Mouse (Mus musculus): ENCODE data around the gene S100a11. TPM values are rescaled to one million over a fixed set of nuclear protein-coding genes. Genes with fewer than 3 reads are reported as not detected.
"Not testable (repeated sequence)": the region's sequence is repeated elsewhere in the genome, so short reads cannot be mapped to it uniquely, and the experiment has no call there.

S100a11 gene
- total RNA-seq, 2 experiments from 2014 or later: 16.1 to 20.2 TPM

DNA sequence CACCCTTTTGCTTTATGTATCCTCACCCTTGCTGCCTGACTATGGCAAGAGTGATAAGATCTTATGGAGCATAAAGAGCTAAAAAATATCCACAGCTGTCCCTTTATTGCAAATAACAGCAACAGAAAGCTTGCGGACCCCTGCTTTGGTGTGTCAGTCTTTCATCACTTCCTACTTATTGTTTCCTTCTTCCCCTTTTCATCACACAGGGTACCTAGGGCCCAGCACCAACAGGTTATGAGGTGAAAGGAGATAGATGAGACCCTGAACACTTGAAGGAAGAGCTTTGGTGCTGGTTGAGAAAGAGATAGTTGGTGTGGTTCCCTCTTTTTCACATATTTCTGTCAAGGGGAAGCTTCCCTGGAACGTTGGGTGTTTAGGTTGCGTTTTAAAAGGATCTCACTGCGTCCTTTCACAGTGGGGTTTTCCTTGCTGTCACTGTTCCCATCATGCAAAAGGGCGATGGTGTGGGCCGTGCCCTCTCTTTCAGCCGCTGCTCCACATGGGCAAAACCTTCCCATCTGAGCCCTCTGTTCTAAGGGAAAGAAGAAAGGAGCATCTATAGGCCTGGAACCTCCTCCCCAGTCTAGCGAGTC lies 1.3 kb downstream of the S100a11 start:
- DNase-seq (ENCODE audit: low spot score in 2 of 2): no peak

DNA sequence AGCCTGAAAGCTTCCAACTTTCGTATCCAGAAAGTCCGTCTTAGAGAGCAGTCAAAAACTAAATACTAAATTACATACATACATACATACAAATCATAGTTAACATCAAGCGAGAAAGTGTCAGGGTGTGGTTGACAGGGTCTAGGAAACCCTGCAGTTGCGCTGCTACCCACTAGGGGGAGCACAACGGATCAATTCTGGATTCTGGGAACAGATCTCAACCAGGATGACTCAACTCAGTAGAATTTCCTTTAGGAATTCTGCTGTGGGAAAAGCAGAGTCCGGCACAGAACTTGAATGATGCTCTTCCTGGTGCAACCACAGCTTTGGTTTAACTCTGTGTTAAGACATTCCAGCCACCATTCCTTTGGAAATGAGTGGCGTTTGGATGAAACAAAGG lies 2.3 kb downstream of the S100a11 start:
- DNase-seq (ENCODE audit: low spot score in 2 of 2): peak; percentile 63 to 73

DNA sequence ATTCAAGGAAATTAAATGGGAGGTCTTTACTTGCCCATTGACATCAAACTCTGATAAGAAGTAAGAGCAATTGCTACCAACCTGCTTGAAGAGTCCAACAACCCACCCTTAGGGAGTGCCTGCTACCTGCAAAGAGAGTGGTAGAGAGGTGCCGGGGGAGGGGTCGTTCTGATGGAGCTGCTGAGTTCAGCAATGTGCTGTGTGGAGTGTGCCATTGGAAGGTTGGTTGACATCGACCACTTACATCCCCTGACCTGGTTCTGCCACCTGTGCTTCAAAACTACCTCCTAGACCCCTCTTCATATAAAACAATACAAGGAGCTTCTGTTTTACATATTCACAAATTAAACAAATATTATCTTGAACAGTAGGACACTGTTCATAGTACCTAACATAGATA lies 7.0 kb downstream of the S100a11 start:
- no peak for DNase-seq (ENCODE audit: low spot score in 2 of 2)

DNA sequence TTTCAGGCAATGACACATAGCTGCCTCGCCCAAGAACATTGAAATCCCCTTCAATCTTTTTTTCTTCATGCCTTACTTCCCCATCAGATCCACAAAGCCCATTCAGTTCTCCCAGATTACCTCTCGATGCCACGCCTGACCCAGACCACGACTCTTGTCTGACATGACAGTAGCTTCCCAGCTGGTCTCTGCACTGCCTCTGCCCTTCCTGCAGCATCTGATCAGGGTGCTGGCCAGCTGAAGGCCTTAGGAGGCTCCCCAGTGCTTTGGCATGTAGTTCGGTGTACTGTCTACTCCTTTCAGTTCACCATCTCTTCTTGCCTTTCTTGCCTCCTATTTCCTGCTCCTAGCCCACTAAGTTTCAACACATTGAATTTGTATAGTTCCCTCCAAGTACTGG lies 8.5 kb downstream of the S100a11 start:
- DNase-seq (ENCODE audit: low spot score in 2 of 2): no peak

DNA sequence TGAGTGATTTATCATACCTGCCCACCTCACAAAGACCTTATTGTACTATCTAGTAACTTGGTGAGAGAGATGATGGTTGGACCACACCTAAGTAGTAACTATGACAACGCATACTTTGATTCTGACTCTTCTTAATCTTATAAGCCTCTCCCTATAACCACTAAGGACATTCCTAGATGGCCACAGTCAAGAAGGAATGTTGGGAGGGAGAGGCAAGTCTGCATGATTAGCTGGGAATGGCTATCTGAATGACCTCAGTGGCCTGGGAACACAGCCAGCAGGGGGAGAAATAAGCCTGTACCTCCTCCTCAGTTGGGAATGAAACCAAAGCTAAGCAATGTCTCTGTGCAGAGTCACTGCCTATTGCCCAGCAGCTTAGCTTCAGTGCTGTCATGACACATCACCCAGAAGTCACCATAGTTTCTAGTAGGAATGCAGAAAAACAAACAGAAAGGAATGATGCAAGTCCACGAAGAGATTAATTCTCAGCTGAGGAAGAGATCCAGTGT lies 16.8 kb downstream of the S100a11 start:
- no peak for DNase-seq (ENCODE audit: low spot score in 2 of 2)

DNA sequence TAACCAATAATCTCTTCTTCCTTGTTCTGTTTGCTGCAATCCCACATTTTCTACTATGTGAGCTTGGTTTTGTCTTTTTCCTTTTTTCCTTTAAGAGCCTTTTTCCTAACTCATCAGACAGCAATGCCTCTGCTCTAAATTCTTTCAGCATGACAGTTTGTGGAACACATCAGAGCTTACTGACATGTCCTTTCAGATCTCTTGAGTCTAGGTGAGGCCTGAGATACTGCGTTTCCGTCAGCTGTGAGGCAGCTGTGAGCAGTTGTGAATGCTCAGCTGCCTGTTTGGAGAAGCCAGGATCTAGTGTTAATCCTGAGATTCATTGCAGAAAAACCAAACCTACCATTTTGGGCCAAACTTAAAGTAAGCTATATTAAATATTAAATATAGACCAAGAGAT lies 18.2 kb downstream of the S100a11 start:
- no peak for DNase-seq (ENCODE audit: low spot score in 2 of 2)

DNA sequence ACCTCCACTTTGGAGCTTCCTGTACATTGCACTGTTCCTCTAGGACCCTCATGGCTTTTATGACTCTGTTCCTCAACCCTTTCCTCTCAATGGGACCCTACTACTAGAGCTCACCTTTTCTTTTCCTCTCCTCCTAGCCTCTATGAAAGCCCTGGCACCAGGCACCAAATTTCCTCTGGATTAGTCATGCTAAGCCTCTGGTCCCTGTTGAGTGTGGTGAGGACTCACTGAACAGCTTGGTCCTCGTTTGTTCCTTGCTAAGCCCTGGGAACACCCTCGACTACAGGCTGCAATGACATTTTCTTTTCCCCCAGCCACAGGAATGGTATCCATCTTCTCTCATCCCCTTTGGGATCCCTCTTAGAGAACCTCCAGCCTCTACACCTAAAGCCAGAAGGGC lies 21.2 kb downstream of the S100a11 start:
- no peak for DNase-seq (ENCODE audit: low spot score in 2 of 2)

DNA sequence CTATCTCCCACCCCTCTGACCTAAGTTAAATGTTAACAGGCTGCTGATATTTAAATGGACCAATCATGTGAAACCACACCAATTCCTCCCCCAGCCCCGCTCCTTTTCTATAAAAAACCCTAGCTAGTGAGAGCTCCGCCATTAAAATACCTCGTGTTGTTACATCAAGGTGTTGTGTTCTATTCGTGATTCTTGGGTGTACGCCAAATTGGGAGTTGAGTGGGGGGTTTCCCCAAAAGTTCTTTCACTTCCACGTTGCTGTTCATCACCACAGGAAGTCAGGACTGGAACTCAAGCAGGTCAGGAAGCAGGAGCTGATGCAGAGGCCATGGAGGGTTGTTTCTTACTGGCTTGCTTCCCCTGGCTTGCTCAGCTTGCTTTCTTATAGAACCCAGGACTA lies 23.9 kb downstream of the S100a11 start:
- DNase-seq (ENCODE audit: low spot score in 2 of 2): not testable (repeated sequence)

DNA sequence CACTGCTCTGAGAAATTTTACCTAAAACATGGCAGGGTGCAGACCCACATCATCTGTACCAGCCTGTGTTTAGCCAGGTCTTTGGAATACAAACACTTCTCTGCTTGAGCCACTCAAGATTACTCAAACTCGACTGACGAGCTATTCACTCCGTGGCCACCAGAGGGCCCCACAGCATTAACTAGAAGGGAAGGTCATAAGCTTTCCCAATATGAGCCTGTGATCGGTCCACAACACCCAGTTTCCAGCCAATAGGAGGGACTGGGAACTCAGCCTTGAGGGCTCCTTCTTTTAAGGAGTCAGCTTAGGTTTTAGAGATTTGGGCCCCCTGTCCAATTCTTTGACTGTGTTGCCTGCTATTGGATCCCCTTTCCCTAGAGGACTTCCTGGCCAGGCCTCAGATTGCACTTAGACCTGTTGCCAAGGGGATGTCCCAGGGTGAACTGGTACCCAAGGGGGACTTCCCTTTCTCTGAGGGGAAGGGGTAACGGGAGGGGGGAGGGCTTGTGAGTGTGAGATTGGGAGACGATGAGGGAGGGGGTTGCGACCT lies 26.9 kb downstream of the S100a11 start:
- DNase-seq (ENCODE audit: low spot score in 2 of 2): peak; percentile 85 to 87

DNA sequence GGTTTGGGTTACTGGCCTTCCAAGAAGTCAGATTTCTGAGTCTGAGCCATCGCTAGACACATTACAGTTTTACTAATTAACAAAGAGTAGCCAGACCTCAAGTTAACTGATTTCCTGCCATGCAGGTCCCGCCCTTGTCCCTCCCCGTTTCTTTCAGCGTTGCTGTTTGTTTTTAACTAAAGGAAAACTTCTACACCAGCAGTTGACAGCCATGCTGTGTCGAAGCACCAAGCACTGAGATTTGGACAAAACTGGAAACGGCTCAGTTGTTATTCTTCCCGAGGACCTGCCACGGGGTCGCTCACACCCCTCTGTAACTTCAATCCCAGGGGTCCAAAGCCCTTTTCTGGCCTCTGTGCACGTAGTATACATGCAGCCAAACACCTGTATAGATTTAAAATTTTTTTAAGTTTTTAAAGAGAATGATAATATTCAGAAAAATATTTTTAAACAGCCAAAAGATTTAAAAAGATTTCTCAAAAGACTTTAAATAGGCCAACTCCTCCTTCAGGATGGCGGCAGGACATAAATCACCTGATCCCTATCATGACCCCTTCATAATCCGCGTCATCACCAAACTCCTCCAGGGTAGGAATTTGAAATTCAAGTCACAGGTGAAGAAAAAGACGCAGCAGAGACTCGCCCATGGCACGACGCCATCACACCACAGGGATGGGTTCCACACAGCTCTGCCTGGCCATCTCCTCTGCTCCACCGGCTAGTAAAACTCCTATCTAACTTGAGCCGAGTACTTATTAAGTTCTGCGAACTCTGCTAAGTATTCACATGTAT lies 27.7 kb downstream of the S100a11 start:
- no peak for DNase-seq (ENCODE audit: low spot score in 2 of 2)

DNA sequence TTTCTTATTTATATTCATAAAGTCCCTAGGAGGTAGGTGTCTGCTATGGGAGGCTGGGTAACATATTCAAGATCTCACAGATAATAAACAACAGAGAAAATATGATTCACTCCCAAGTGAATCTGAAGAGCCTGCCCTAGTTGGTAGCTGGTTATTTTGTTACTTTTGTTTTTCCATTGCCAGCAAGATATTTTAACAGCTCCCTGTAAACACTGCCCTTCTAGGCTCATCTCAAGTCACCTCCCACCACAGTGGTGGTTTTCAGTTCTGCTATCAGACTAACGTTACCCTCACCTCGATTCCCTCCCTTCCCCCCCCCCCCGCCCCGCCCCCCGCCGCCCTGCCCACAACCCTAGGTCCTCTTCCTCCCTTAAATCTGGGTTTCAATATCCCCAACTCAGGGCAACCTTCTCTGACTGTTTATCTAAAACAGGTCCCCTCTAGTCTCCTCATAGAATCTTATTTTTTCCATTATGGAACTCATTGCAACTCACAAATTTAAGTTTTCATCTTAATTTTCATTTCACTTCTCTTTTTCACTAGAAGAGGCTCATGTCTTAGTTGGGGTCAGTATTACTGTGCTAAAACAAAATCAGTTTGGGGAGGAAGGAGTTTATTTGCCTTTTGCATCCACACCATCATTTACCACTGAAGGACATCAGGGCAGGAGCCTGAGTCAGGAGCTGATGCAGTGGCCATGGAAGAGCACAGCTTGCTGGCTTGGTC lies 28.4 kb downstream of the S100a11 start:
- no peak for DNase-seq (ENCODE audit: low spot score in 2 of 2)

DNA sequence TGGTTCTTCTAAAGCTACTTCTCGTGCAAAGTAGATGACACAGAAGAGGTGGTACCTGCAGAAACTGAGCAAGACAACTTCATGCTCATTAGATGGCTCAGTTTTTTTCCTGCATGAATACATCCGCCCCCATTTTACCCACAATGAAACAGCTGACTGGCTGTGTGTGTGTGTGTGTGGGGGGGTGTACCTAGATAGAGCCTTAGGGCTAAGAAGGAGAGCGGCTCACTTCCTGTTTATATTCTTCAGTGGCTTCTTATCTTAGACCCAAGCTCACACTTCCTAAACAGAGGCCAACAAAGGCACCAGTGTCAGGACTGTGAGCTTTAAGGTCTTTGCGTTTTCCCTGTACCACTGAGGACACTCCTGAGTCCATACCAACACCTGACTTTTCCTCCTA lies 29.7 kb downstream of the S100a11 start:
- DNase-seq (ENCODE audit: low spot score in 2 of 2): no peak

DNA sequence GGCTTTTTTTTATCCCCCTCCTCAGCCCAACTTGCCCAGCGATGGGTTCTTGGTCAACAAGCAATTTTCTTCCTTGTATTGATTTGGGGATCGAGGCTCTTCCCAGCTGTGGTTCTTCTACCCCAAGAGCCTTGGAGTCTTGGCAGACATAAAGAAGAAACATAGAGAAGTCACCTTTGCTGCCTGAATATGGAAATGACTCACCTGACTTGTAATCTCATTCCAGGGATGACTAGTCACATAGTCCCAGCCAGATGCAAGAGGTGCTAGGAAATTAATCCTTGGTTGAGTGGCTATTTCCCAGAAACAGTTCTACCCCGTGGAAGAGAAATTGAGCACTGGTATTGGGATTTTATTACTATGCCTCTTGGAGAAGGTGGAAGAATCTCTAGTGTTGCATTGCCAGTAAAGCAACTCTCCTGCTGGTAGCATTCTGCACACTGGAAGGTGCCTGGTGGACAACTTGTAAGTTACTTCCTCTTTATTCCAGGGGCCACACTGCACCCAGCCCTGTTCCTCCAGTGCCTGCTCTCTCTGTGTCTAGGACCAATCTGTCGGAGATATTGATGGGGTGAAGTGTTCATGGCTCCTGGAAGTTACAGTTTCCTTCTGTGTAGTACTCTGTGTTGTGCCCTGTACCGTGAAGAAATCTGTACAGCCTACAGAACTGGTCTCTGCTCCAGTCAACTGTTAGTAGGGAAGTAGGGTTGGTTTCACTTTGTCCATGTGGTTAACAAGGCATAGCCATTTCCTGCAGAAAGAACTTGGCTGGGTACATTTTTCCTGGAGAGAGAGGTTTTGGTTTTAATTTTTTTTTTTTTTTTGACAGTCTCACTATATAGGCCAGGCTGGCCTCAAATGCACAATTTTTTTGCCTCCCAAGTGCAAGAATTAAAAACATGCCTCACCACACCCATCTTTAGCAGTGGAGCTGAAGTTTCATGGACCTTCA lies 31.9 kb downstream of the S100a11 start:
- no peak for DNase-seq (ENCODE audit: low spot score in 2 of 2)

DNA sequence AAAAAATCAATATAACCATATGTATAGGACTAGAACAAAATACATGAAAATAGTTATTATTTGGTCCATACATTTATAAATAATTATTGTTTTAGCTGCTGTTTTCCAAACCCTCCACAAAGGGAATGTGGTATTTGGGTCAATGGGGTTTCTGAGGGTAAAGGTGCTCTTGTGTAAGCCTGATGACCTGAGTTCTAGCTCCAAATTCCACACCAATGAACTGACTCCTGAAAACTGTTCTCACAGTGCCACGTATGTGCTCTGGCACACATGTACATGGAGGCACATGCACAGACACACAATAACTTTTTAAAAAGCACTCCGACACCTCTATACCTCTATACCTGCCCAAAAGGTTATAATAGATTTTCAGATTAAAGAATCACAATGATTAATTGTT lies 33.0 kb downstream of the S100a11 start:
- no peak for DNase-seq (ENCODE audit: low spot score in 2 of 2)

DNA sequence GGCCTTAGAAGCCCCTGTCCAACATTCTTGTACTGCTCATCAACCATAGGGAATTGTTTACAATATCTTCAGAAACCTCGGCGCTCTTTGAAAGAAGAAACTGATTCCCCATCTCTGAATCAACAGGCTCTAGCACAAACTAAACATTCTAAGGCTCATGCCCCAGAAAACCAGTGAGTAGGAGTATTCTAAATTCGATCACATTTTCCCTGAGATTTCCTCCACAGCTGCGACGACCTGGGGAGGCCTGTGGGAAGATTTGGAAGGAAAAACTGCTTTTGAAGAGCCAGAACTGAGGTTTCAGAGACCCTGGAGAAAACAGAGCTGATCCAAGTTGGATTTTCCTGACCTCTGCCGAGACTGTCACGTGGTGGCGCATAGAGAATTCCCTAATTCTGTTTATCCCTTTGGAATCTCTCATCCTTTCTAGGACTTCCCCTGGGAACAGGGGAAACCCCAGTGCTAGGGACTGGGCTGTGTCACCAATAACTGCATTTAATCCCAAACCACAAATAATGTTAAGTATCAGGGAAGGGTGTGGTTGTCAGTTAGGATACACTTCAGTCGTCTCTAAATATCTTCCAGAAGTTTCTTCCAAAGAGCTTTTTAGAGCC lies 33.6 kb downstream of the S100a11 start:
- DNase-seq (ENCODE audit: low spot score in 2 of 2): no peak

DNA sequence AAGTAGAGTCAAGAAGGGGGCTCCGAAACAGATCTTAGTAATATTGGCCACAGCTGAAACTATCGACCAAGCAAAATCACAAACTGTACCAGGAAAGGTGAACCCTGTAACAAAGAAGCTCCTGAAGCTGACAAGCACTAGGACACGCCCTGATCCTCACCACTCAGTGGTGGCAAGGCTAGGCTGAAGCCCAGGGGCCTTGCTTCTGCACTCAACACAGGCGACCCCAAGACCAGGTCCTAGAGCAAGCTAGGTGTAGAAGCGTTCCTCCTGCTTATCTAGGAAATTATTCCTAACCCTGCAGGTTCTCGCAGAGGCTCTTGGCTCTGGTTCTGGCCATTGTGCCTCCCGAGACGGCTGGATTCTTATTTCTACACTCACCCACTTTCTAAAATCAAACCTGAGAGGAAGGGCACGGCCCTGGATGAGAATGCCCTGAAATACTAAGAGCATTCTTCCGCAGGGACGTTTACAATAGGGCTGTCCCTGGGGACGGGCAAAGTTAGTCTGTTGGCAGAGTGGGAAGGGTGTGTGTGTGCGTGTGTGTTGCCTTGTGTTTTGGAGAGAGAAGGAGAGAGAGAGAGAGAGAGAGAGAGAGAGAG lies 34.2 kb downstream of the S100a11 start:
- DNase-seq (ENCODE audit: low spot score in 2 of 2): no peak

DNA sequence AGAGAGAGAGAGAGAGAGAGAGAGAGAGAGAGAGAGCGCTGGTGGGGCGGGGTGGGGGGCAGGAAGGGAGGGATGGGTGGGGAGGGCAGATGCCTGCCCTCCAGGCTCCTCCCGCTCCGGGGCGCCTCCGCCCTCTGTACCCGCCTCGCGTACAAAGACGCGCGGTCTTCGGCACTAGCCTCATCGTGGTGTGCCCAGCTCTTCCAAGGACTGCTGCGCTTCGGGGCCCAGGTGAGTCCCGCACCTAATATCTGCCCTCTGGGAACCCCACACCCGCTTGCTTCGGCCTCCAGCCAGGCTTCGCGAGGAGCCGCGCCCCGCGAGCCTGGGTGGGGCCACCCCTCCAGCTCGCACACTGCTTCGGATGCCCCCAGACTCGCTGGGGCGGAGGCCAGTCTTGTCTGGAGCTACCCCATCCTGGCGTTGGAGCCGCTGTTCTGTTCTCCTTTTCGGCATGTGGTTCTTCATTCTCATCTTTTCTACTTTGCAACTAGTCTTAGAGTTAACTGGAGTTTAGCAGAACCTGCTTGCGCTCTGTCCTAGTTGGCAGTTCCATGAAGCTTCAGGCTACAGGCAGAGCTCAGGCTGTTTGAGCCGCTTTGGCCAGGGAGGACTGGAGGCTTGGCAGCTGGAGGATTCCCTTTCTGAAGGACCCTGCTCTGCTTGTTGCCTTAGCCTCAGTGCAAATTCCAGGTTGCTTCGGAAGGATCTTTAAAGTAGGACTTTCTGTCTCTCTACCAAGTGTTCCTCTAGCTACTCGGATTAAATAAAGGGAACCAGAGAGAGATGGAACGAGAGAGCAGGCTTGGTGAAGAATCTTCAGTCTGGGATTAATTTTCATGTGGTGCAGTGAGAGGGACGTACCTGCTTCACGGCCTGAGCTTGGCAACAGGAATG lies 34.9 kb downstream of the S100a11 start, which contains the start of gene S100a10:
TSS of gene S100a10 (plus strand) at position 100 of the 897 bp plus-strand sequence.
- peak; percentile 18 to 29 for DNase-seq (ENCODE audit: low spot score in 2 of 2)

DNA sequence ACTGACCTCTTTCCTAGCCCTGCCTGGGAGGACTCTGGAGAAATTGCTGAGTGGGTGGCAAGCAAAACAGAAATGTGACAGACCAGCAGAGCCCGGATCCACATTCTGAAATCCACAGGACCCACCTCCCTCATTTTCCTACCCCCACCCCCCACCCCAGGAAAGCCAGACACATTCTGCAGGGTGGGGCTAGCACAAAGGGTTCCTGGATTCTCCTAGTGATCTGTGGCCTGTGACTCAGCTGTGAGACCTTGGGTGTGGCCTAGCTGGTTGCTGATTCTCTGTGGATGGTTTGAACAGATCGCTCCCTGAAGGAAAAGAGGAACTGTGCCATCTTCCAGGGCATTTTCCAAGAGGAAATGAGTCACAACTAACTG lies 35.6 kb downstream of the S100a11 start:
- no peak for DNase-seq (ENCODE audit: low spot score in 2 of 2)

DNA sequence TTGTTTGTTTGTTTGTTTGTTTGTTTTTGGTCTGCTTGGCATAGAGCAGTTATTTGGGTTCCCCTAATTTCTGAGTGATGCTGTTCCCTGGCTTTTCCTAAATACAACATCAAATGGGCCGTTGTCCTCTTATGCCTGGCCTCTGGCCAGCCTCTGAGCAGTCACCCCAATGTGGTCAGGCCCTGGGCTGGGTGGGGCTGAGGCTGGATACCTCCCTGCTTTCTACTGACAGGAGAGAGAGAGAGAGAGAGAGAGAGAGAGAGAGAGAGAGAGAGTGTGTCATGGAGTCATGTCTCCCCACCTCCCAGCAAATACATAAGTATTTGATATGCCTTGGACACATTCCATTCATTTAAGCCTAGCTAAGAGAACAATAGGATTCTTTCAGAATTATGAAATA lies 36.3 kb downstream of the S100a11 start:
- no peak for DNase-seq (ENCODE audit: low spot score in 2 of 2)

Data from layer of hippocampus, postnatal 10 days (tissue).